Mouse (Mus musculus) thymus, adult 2 months (tissue): ENCODE data around the gene Tgm2. TPM values are rescaled to one million over a fixed set of nuclear protein-coding genes. Genes with fewer than 3 reads are reported as not detected.

Experiments used
- DNase-seq: peaks from one replicate; pipeline ENCODE4 v3.0.0; 2021
- H3K27ac ChIP-seq: fragments of 200-500 bp; 2 replicates; pipeline ENCODE4 v1.5.1; 2012; ENCODE audit warnings: low read length, control low read depth; ENCODE audit not compliant: control insufficient read depth, insufficient read depth
- H3K27me3 ChIP-seq: fragments of 200-500 bp; 2 replicates; pipeline ENCODE4 v1.6.1; 2012; ENCODE audit warnings: mild to moderate bottlenecking, low read length, moderate library complexity, mixed read lengths; ENCODE audit not compliant: control insufficient read depth, insufficient read depth
- H3K36me3 ChIP-seq: fragments of 200-500 bp; 2 replicates; pipeline ENCODE4 v1.6.1; 2012; ENCODE audit warnings: mild to moderate bottlenecking, low read length, moderate library complexity; ENCODE audit not compliant: control insufficient read depth, insufficient read depth
- H3K4me1 ChIP-seq: fragments of 200-500 bp; replicated peaks from 2 replicates; pipeline ENCODE4 v1.6.1; 2012; ENCODE audit warnings: low read length; ENCODE audit not compliant: control insufficient read depth, insufficient read depth
- H3K4me3 ChIP-seq: fragments of 200-500 bp; 2 replicates; pipeline ENCODE4 v1.5.1; 2012; ENCODE audit warnings: mild to moderate bottlenecking, low read length, control low read depth, moderate library complexity; ENCODE audit not compliant: control insufficient read depth, insufficient read depth
- CTCF ChIP-seq: fragments of 200-500 bp; IDR thresholded peaks from 2 replicates; pipeline ENCODE4 v1.5.1; 2012; ENCODE audit warnings: mild to moderate bottlenecking, control low read depth, low read length, moderate library complexity, borderline replicate concordance; ENCODE audit not compliant: control insufficient read depth, poor library complexity, insufficient read depth; ENCODE audit errors: extremely low read depth
- POLR2A ChIP-seq: fragments of 200-500 bp; IDR thresholded peaks from 2 replicates; pipeline ENCODE4 v1.6.1; 2012; ENCODE audit warnings: mild to moderate bottlenecking, low read length, control low read depth, moderate library complexity; ENCODE audit not compliant: control insufficient read depth, poor library complexity, insufficient read depth; ENCODE audit errors: extremely low read depth
- polyA plus RNA-seq: library from polyadenylated mRNA; depleted of rRNA; stranded (reverse); fragments of >200 nt; gene quantifications from 2 replicates; pipeline ENCODE4 v1.2.3, GENCODE M21; 2012; rRNA removed

Tgm2 gene
- polyA plus RNA-seq, 1 experiment = 37.6 TPM

GRCm38 (mm10) chr2:158066456-158066855 is 79.8 kb downstream of the Tgm2 start:
- Histone ChIP-seq H3K4me3 (no peak overlapping the region), H3K4me1 (no peaks in the 10 kb centered on the region), H3K27ac (no peak overlapping the region), H3K36me3 (peaks cover 24% of the 10 kb centered on the region), H3K27me3 (no peaks in the 10 kb centered on the region)
- DNase-seq = no peak
- TF ChIP-seq POLR2A (no peak), CTCF (no peak)

Other genes starting within 250 kb of the Tgm2 start
- 0.11 and 0.36 TPM in 2 replicates for gene Vstm2l, start 231.8 kb downstream of the Tgm2 start, polyA plus RNA-seq
- gene Tti1, start 118.0 kb downstream of the Tgm2 start, polyA plus RNA-seq = 37.6 and 41.9 TPM in 2 replicates
- gene Rprd1b, start 117.9 kb downstream of the Tgm2 start, polyA plus RNA-seq = 35.3 and 37.3 TPM in 2 replicates
- 2.2 and 3.1 TPM in 2 replicates for gene D630003M21Rik, start 82.8 kb upstream of the Tgm2 start, polyA plus RNA-seq
- 0.06 and 0.32 TPM in 2 replicates for gene Bpi, start 111.7 kb upstream of the Tgm2 start, polyA plus RNA-seq
- gene Lbp, start 160.1 kb upstream of the Tgm2 start, polyA plus RNA-seq = 6.2 and 12.1 TPM in 2 replicates
- 9.3 and 16.1 TPM in 2 replicates for gene Snhg11, start 229.2 kb upstream of the Tgm2 start, polyA plus RNA-seq